Mouse (Mus musculus): ENCODE measurements around the gene Ptprs. TPM values are rescaled to one million over a fixed set of nuclear protein-coding genes. Genes with fewer than 3 reads are reported as not detected.
"Not testable (repeated sequence)": the region's sequence is repeated elsewhere in the genome, so short reads cannot be mapped to it uniquely, and the experiment has no call there.

Gene Ptprs
- polyA plus RNA-seq, 1 experiment from 2014 or later = 83.2 TPM

DNA sequence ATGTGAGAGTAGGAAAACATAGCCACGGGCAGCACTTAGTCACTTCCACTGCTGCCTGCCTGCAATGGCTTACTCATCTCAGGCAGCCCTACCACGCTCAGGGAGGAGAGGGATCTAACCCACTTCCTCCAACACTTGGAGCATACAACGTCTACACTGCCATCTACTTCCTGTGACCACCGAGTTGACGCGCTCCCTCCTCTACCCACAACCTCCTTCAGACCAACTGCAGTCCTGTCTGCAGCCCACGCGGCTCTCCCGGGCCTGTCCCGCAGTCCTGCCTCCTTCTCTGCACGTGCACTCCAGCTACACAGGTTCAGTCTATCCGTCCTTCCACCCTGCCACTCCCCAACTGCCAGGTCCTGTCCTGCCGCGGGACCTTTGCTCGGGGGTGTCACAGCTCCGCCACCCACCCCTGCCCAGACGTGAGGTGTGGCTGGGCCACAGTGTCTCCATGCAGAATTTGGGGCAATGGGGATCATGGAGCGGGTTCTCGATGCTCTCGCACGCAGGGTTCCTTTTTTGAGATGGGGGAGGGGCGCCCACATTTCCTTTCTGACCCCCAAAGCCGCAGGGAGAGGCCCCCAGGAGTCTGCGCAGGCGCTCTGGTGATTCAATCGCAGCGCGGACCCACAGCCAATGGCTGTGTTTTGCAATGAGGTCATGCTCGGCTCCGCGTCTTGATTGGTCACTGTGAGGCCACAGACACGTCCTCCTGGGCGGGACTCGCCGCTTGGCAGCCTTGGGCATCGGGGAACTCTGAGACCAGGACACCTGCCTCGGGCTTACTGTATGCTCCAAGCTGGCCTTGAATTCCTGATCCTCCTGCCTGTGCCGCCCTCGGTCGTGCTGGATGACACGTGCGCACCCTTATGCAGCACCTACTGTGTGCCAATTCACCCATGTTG is 31.1 kb upstream of the Ptprs start:
- under 1% methylated on average over 42 of the region's 42 CpGs for WGBS
- H3K4me3 ChIP-seq = peak overlapping the region; percentile 75
- H3K27ac ChIP-seq = peak overlapping the region; percentile 92
- peaks cover 53% of the 10 kb centered on the region for H3K4me1 ChIP-seq
- no peaks in the 10 kb centered on the region for H3K36me3 ChIP-seq
- DNase-seq (ENCODE audit: low spot score) = peak; percentile 93
- peaks cover 43% of the 10 kb centered on the region for H3K27me3 ChIP-seq (ENCODE audit: low read depth, poor library complexity, severe bottlenecking)
- no peaks in the 10 kb centered on the region for H3K9me3 ChIP-seq (replicated peaks)

DNA sequence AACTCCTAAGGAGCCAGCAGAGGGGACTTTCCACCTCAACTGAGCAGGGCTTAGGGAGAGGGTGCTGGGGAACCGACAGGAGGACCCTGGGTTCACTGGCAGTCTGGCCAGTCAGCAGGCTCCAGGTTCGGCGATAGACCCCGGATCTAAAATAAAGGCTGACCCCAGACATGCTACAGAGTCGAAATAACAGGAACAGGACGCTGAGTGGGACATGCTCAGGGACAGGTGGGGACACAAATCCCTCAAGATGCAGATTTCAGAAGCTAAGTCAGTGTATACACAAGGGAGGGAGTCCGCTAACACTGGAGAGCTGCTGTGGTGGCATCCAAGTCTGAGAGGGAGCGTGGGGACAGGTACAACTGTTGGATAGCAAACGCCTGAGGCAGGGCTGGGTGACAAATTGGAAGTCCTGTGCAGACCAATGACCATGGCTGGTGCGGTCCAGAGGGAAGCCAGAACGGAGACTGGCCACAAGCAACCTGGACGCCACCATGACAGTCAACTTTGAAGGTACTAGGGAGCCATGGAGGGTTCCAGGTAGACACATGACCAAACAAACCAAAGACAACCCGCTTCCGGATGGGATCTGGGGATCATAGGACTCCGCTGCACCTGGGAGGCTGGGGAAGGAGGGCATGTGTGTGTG is 30.3 kb upstream of the Ptprs start:
- H3K36me3 ChIP-seq = no peaks in the 10 kb centered on the region
- no peak for DNase-seq (ENCODE audit: low spot score)
- WGBS = 56% methylated on average over 15 of the region's 15 CpGs
- H3K4me1 ChIP-seq = peaks cover 50% of the 10 kb centered on the region
- peak overlapping the region; percentile 92 for H3K27ac ChIP-seq
- H3K4me3 ChIP-seq = peak overlapping the region; percentile 75
- H3K9me3 ChIP-seq (replicated peaks) = no peaks in the 10 kb centered on the region
- H3K27me3 ChIP-seq (ENCODE audit: low read depth, poor library complexity, severe bottlenecking) = peaks cover 34% of the 10 kb centered on the region

- whole genome bisulfite sequencing = 78% methylated on average over 10 of the region's 10 CpGs
- no peak for DNase-seq (ENCODE audit: low spot score)
- Histone ChIP-seq H3K4me3 (no peak overlapping the region), H3K27ac (no peak overlapping the region), H3K27me3 (ENCODE audit: low read depth, poor library complexity, severe bottlenecking) (peaks cover 23% of the 10 kb centered on the region), H3K4me1 (peaks cover 38% of the 10 kb centered on the region), H3K36me3 (no peaks in the 10 kb centered on the region), H3K9me3 (replicated peaks) (no peaks in the 10 kb centered on the region)
Observed at GRCm38 (mm10) chr17:56505401-56505800, 29.1 kb upstream of the Ptprs start.

GRCm38 (mm10) chr17:56502526-56502925 is 26.2 kb upstream of the Ptprs start:
- Histone ChIP-seq H3K4me1 (peaks cover 20% of the 10 kb centered on the region), H3K36me3 (no peaks in the 10 kb centered on the region), H3K27ac (no peak overlapping the region), H3K27me3 (ENCODE audit: low read depth, poor library complexity, severe bottlenecking) (no peaks in the 10 kb centered on the region), H3K4me3 (no peak overlapping the region), H3K9me3 (replicated peaks) (no peaks in the 10 kb centered on the region; the same call in 1 of the 2 replicates)
- DNase-seq (ENCODE audit: low spot score) = no peak
- 41% methylated on average over 9 of the region's 9 CpGs for WGBS

- peaks cover 13% of the 10 kb centered on the region for H3K4me1 ChIP-seq
- H3K9me3 ChIP-seq (replicated peaks); DNase-seq (ENCODE audit: low spot score); H3K36me3 ChIP-seq; H3K4me3 ChIP-seq; H3K27ac ChIP-seq; H3K27me3 ChIP-seq (ENCODE audit: low read depth, poor library complexity, severe bottlenecking): not testable (repeated sequence)
- WGBS = 76% methylated on average over 2 of the region's 2 CpGs
Observed at GRCm38 (mm10) chr17:56501635-56502400, 25.5 kb upstream of the Ptprs start.

GRCm38 (mm10) chr17:56499229-56499628 is 22.9 kb upstream of the Ptprs start:
- Histone ChIP-seq H3K27me3 (ENCODE audit: low read depth, poor library complexity, severe bottlenecking) (no peaks in the 10 kb centered on the region), H3K4me1 (no peaks in the 10 kb centered on the region), H3K27ac (no peak overlapping the region), H3K9me3 (replicated peaks) (peaks cover 20% of the 10 kb centered on the region), H3K4me3 (no peak overlapping the region), H3K36me3 (no peaks in the 10 kb centered on the region)
- no peak for DNase-seq (ENCODE audit: low spot score)
- WGBS = 82% methylated on average over 5 of the region's 5 CpGs

- Histone ChIP-seq H3K27me3 (ENCODE audit: low read depth, poor library complexity, severe bottlenecking) (no peaks in the 10 kb centered on the region), H3K27ac (no peak overlapping the region), H3K9me3 (replicated peaks) (peaks cover 47% of the 10 kb centered on the region), H3K4me3 (no peak overlapping the region), H3K36me3 (no peaks in the 10 kb centered on the region), H3K4me1 (no peaks in the 10 kb centered on the region)
- 70% methylated on average over 2 of the region's 2 CpGs for WGBS
- DNase-seq (ENCODE audit: low spot score) = no peak
Observed at GRCm38 (mm10) chr17:56494480-56494879, 18.2 kb upstream of the Ptprs start.

GRCm38 (mm10) chr17:56493841-56494240 is 17.6 kb upstream of the Ptprs start:
- H3K27me3 ChIP-seq (ENCODE audit: low read depth, poor library complexity, severe bottlenecking) = no peaks in the 10 kb centered on the region
- no peaks in the 10 kb centered on the region for H3K36me3 ChIP-seq
- no peak overlapping the region for H3K4me3 ChIP-seq
- no peak overlapping the region for H3K27ac ChIP-seq
- DNase-seq (ENCODE audit: low spot score) = no peak
- H3K4me1 ChIP-seq = peaks cover under 1% of the 10 kb centered on the region; the same call in 1 of the 2 replicates
- WGBS = 83% methylated on average over 2 of the region's 2 CpGs
- H3K9me3 ChIP-seq (replicated peaks) = peaks cover 47% of the 10 kb centered on the region

GRCm38 (mm10) chr17:56490438-56491152 is 14.3 kb upstream of the Ptprs start:
- DNase-seq (ENCODE audit: low spot score) = no peak
- H3K4me3 ChIP-seq = no peak overlapping the region
- WGBS = 87% methylated on average over 7 of the region's 7 CpGs
- H3K4me1 ChIP-seq = peaks cover 18% of the 10 kb centered on the region
- H3K9me3 ChIP-seq (replicated peaks) = peaks cover 37% of the 10 kb centered on the region
- no peaks in the 10 kb centered on the region for H3K36me3 ChIP-seq
- no peaks in the 10 kb centered on the region for H3K27me3 ChIP-seq (ENCODE audit: low read depth, poor library complexity, severe bottlenecking)
- no peak overlapping the region for H3K27ac ChIP-seq

DNA sequence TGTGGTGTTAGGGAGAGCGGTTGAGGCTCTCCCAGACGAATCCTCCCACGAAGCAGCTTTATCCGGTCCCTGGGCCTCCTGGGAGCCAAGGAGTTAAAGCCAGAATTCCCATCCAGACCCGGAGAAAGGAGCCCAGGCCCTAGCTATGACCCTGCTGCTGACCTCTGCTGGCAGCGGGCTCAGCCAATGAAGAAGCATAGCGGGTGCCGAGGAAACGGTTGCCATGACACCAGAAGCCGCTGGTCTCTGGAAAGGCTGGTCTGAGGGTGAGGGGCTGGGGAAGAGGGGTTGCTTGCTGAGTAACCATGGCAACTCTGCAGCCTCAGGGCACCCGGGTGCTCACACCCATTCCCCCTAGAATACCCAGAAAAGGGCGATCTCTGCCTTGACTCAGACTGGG is 11.7 kb upstream of the Ptprs start:
- 0 out of 2 replicates have a peak, but pooled peaks cover 5% of the 10 kb centered on the region for H3K27me3 ChIP-seq (ENCODE audit: low read depth, poor library complexity, severe bottlenecking)
- DNase-seq (ENCODE audit: low spot score) = peak; percentile 78
- 0 out of 2 replicates have a peak overlapping the region, but pooled peaks have one; percentile 24 for H3K4me3 ChIP-seq
- peaks cover 15% of the 10 kb centered on the region for H3K9me3 ChIP-seq (replicated peaks)
- peaks cover 18% of the 10 kb centered on the region for H3K4me1 ChIP-seq
- WGBS = 8% methylated on average over 12 of the region's 12 CpGs
- H3K36me3 ChIP-seq = no peaks in the 10 kb centered on the region
- peak overlapping the region; percentile 72 for H3K27ac ChIP-seq

DNA sequence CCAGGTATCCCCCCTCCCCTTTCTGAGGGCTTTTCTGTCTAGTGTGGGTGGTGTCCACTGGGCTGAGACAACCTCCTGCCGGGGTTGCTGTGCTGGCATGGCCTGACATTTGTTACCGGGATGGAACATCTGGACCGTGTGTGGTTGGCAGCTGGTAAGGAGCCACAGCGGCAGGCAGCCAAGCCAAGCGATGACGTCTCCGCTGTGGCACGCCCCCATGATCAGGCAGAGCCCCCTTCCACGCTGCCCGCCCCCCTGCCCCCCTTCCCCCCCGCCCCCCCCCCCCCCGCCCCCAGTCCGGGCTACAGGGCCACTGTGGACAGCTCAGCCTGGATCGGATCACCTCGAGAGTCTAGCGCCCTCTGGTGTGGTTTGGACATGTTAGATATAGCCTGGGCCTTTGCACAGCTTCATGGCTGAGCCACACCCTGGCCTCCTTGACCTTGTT is 11.2 kb upstream of the Ptprs start:
- Histone ChIP-seq H3K4me1 (peaks cover 18% of the 10 kb centered on the region), H3K36me3 (no peaks in the 10 kb centered on the region), H3K27ac (peak overlapping the region; percentile 72), H3K9me3 (replicated peaks) (peaks cover 10% of the 10 kb centered on the region), H3K27me3 (ENCODE audit: low read depth, poor library complexity, severe bottlenecking) (0 out of 2 replicates have a peak, but pooled peaks cover 5% of the 10 kb centered on the region), H3K4me3 (peak overlapping the region; percentile 24; the same call in 1 of the 2 replicates)
- 5% methylated on average over 12 of the region's 16 CpGs for WGBS
- DNase-seq (ENCODE audit: low spot score) = peak; percentile 79

DNA sequence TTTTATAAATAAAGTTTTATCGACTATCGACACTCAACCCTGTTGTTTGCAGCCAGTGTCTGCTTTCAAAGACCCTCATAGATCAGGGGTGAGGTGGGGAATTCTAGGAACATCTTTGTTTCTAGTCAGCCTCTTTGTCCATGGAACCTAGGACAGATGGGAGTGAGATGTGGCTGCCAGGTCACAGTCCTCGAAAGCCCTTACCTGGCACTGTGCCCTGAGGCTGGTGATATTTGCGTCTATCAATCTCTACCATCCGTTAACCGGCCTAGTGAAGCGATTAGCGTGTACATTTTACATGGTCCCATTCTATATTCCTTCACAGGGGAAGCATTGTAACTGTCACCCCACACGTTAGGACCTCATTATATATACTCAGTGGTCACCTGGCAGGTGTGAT is 9.6 kb upstream of the Ptprs start:
- H3K27ac ChIP-seq = no peak overlapping the region
- 93% methylated on average over 9 of the region's 9 CpGs for WGBS
- no peak for DNase-seq (ENCODE audit: low spot score)

More for the DNA sequence above, 9.6 kb upstream of the Ptprs start:
- H3K36me3 ChIP-seq = no peaks in the 10 kb centered on the region
- peaks cover under 1% of the 10 kb centered on the region; the same call in 1 of the 2 replicates for H3K9me3 ChIP-seq (replicated peaks)
- peaks cover 21% of the 10 kb centered on the region for H3K4me1 ChIP-seq
- H3K4me3 ChIP-seq = no peak overlapping the region
- H3K27me3 ChIP-seq (ENCODE audit: low read depth, poor library complexity, severe bottlenecking) = 0 out of 2 replicates have a peak, but pooled peaks cover 13% of the 10 kb centered on the region

Data from limb, embryonic 10.5 days (tissue).